Mouse (Mus musculus) kidney, postnatal 14 days (tissue): ENCODE data around the gene Lmf2.

Source experiments
- DNase-seq: peaks from one replicate; pipeline ENCODE4 v3.0.0; 2022; ENCODE audit warnings: mixed read lengths

Lmf2 gene

DNA sequence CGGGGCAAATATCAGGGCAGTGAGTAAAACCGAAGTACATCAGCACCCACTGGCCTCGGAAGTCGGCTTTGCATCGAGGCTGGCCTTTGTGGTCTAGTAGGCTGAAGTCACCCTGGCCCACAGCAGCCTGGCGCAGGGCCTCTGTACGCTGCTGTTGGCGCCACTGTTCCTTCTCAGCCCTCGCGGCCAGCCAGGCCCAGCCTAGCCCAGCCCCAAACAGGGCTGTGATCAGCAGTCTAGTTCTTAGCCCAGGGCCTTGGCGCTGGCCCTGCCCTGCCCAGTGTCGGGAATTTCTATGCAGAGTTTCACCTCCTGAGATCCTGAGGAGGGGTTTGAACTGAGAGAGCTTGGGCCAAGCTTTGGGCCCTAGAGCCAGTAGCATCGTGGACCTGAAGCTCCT is 16.6 kb upstream of the Lmf2 start:
- no peak for DNase-seq

DNA sequence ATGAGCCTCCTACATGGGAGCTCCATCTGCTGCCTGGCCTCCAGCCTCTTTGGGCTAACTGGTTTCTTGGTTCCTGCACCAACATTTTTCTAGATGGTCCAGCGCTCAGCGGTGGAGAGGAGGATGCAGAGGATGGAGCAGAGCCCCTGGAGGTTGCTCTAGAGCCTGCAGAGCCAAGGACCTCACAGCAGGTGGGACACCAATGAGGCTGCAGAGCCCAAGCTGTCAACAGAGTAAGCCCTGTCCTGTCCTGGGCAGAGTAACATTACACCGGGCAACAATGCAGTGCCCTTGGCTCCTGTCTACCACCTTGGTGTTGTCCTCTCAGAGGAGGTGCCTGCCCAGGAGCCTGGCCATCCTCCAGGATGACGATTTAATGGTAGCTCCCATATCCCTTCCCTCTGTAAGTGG is 9.7 kb upstream of the Lmf2 start:
- DNase-seq = no peak

DNA sequence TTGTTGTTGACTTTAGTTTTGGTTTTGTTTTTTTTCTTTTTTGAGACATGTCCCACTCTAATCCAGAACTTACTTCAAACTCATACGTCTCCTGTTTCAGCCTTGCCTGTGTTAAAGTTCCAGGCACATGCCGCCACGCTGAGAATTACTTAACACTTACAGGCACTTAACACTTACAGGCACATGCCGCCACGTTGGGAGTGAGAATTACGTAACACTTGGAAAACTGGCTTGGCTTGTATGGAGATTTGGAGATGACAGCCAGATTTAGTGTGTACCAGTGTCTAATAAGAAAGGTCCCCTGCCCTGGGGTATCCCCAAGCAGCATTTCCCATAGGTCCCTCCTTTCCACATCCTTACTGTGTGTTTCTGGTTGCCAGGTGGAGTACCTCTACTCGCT is 7.6 kb upstream of the Lmf2 start:
- DNase-seq = no peak

DNA sequence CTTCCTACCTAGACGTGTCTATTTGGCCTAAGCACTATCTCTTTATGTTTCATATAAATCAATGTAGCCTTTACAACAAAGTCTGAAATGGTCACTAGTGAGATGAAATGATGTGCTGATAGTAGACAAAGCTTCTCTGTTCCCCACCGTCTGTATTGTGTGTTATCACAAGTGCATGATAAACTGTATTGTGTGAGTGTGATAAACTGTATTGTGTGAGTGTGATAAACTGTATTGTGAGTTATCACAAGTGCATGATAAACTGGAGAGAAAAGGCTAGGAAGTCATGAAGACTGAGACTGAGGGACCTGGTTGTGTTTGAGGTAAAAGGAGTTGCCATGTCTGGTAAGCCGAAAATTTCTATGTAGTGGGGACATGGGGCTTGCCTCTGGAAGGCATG is 3.3 kb upstream of the Lmf2 start:
- no peak for DNase-seq

DNA sequence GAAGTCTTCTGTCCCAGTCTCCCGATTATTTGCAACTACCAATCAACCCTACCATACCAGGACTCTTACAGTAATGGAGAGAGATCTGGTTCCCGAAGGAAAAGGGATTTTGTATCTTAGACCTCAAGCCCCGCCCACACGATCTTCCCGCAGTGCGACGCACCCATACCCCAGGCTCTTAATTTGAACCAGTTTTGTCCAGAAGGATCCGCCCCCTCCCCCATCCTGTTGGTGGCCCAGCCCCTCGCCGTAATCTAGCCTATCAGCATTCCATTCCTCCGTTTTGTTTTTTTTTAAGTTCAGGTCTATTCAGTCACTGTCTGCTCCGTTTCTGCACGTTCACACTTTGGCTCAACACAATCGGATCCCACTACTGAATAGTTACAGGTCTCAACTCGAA is 913 bp upstream of the Lmf2 start:
- peak; percentile 89 for DNase-seq

DNA sequence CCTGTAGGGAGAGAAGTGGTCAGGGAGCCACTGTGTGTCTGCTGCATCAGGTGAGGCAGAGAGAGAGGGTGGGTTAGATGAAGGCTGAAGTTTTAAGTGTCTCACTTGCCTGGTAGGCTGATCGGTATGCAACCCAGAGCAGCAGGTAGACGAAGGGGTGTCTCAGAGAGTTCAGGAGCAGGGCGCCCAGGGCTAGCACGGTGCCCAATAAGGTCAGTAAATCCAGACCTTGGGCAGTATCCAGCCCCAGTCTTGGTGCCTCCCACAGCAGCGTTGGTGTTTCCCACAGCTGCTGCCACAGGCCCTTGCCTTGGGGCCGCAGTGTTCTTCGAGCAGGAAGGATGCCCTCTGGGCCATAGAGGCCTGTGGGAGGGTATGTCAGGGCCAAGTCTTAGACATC is 1.0 kb downstream of the Lmf2 start:
- DNase-seq = no peak

DNA sequence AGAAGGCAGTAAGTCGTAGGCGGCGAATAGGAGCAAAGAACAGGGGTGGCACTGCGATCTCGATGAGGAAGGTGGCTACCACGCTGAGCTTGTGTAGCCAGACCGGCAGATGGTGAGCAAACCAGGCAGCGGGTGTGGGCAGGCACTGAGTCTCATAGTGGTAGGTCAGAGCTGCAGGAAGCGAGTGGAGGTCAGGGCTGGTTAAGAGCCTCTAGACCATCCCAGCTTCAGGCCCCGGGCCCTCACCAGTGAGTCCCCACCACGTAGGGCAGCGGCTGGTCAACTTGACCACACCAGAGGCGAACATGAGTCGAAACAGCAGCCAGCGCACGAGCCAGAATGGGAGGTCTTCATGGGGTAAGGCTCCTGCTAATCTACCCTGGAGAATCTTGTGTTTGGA is 1.6 kb downstream of the Lmf2 start:
- no peak for DNase-seq

DNA sequence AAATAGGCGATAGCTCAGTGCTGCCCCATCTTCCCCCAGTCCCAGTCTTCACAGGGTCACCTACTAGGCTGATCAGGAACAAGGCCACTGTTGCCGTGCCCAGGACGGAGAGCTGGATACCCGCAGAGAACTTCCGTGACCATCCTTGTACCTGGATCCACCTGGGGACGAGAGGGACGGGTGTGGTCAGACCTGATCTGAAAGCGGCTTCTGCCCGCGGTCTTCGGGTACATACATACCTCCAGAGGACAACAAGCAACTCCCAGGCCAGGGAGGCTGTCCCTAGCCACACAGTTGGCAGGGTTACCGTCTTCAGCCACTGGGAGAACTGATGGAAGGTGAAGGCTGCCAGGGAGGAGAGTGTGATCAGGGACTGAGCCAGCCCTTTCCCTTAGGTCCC is 2.7 kb downstream of the Lmf2 start:
- DNase-seq = no peak

DNA sequence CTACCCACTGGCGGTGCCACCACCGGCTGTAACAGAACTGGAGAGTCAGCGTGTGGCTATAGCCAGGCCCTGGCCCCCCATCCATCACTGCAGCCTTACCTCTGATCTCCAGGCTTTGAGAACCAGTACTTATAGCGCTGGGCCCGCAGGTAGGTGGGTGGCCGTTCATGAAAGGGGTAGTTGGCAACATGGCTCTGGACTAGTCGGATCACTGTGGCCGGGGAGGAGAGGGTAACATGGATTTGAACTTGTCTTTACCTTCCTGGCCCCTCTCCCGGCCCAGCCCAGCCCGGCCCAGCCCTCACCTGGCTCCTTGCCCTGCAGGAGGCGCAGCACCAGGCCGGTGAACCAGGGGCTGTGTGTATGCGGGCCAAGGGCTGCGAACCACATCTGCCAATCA is 3.4 kb downstream of the Lmf2 start:
- DNase-seq = no peak

DNA sequence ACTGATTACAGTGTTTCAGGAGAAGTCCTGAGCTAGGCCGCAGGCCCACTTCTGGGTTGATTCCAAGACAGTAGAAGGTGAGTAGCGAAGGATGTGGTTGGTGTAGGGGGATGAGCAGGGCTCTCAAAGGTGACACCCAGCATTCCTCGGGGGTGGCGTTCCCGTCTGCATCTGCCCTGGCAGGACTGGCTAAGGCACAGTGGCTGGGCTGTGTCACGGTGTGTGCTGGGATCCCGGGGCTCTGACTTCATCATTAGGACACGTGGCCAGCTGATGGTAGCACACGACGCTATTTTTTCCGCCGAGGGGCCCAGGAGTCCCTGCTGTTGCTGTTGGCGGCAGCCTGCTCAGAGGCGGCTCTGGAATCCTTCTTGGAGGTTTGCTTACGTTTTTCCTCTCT is 4.2 kb downstream of the Lmf2 start:
- DNase-seq = no peak

DNA sequence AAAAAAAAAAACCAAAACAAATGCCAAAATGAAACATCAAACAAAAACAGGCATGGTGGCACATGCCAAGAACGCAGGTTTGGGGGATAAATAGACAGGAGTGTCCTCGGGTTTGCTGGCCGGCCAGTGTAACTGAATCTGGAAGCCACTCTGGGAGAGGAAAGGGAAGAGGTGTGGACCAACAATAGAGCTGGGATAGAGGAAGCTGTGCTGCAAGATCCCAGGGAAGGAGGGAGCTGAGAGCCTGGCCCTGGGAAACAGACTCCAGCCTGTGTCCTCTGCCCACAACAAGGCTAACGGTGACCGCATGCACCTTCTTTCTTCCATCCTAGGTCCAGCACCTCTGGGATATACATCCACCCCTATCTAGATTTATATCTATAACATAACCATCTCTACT is 5.0 kb downstream of the Lmf2 start:
- no peak for DNase-seq

DNA sequence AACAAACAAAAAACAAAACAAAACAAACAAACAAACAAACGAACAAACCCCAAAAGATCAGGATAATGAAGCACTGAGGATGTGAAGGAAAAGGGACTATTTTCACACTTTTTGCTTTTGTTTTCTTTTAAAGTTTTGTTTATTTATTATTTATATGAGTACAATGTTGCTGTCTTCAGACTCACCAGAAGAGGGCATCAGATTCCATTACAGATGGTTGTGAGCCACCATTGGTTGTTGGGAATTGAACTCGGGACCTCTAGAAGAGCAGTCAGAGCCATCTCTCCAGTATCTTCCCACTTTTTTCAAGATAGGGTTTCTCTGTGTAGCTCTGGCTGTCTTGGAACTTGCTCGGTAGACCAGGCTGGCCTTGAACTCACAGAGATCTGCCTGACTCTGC is 12.1 kb downstream of the Lmf2 start:
- DNase-seq = no peak

DNA sequence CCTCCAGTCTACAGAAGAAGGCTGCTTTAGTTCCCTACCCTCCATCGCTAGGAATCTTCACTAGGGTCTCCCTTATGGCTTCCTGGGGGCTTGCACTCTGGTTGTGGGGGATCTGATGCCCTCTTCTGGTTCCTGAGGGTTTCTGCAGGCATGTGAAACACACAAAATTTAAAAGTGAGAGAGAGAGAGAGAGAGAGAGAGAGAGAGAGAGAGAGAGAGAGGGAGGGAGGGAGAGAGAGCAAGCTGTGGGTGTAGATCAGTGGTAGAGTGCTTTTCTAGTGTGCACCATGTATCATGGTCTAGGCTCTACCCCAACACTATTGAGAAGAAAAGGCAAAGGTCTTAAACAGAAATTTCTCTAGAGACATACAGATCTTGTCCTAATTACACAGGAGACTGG is 13.8 kb downstream of the Lmf2 start:
- no peak for DNase-seq

DNA sequence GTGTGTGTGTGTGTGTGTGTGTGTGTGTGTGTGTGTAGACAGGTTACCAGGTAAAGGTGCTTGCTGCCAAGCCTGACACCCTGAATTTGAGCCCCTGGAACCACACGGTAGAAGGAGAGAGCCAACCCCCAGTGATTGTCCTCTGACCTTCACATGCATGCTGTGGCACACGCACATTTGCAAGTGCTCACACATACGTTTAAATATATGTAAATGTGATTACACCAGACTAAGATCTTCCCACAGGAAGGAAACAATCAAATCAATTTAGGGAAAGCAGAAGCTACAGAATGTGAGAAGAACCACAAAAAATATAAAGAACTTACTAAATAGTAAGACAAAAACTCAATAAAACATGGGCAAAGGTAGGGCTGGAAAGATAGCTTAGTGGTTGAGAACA is 15.3 kb downstream of the Lmf2 start:
- no peak for DNase-seq

DNA sequence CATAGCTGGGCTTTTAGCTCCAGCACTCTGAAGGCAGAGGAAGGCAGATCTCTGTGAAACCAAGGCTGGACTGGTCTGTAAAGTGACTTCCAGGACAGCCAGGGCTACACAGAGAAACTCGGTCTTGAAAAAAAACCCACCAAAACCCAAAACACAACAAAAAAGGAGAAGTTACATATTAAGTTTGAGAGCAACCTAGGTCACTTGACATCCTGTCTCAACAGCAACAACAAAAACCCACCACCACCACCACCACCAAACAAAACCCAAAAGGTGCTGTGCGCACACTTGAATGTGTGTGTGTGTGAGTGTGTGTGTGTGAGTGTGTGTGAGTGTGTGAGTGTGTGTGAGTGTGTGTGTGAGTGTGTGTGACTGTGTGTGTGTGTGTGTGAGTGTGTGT is 15.8 kb downstream of the Lmf2 start:
- DNase-seq = no peak

DNA sequence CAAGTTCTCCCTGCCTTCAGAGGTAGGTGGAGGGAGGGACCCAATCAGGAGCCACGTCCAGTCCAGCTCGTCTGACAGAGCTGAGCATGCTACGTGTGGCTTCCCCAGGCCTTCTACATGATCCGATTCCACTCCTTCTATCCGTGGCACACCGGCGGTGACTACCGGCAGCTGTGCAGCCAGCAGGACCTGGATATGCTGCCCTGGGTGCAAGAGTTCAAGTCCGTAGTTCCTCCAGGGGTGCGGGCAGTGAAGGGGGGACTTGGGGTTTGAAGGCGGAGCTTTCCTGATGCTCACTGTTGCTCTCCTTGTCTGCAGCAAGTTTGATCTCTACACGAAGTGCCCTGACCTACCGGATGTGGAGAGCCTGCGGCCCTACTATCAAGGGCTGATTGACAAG is 19.0 kb downstream of the Lmf2 start:
- no peak for DNase-seq

DNA sequence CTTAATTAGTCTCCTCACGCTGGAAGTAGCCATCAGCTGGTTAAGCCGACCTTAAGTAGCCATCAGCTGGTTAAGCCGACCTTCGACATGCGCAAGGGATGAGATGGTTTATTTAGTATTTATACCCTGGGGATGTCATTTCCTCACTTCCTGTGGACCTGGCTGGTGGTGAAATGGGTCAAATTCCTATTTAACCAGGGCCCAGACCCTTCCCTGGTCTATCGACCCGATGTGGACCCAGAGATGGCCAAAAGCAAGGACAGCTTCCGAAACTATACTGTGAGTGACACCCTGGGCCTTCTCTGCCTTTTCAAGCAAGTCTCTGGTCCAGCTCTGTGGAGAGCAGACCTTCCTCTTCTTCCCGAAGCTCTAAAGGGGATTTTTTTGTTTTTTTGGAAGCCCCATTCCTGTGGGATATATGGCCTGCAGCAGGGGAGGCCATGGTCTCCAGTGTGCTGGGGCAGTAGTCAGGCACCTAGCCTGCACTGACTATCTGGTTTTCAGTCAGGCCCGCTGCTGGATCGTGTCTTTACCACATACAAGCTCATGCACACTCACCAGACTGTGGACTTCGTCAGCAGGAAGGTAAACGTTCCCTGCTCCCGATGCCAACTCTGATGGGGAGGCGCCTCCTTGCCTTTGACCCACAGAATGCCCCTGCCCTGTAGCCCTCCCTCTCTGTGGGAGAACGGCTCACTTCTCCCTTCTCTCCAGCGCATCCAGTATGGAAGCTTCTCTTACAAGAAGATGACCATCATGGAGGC is 20.5 kb downstream of the Lmf2 start:
- DNase-seq = peak; percentile 28

DNA sequence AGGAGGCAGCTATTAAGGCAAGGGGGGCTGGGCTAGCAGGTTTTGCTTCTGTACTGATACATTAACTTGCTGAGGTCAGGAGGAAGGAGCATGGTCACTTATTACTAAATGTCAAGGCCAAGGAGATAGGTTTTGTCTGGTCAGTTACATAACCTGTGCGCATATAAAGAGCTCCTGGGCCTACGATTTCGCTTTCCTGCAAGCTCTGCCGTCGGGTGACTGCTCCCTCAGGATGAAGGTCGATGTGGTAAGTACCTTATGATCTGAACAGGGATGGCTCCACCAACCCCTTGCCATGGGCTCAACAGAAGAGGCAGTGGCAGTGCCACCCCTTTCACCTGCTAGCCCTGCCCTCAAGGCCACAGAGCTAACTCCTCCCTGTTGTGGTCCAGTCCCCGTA is 21.2 kb downstream of the Lmf2 start, which contains the start of gene Miox:
Gene Miox (plus strand): TSS at position 128 of the 400 bp plus-strand sequence.
- DNase-seq = peak; percentile 81

DNA sequence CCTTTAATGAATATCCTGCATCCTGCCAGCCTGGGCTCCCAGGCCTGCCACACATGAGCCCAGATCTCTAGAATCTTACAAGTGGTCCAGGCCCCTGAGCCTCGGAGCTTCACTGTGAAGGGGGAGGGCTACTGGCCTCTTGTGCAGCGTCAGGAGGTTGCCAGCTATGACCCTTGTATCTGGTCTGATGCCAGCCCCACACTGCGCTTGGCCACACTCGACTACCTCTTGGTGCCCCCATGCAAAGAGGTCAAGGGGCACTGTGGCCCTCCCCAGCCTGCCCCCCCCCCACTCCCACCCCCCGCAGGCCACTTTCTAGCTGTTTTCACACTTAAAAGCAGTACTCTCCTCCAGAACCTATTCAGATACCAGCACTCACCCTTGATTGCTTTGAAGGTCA is 29.0 kb downstream of the Lmf2 start:
- DNase-seq = peak; percentile 83

DNA sequence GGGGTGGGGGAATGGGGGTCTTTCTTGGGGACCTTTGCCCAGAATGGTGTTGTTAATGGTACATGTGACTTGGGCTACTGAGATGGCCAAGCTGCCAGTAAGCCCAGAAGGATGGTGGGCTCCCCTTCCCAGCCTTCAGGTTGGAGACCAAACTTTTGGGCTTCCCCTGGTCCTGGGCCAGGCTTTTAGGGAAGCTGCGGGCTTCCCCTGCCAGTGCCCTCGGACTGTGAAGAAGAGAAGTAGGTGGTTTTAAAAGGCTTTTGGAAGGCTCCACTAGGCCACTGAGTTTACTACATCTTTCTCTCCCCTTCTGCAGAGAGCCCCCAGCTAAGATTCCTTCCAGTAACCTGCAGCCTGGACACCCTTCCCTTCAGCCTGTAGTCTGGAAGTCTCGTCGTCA is 31.8 kb downstream of the Lmf2 start:
- DNase-seq = no peak

DNA sequence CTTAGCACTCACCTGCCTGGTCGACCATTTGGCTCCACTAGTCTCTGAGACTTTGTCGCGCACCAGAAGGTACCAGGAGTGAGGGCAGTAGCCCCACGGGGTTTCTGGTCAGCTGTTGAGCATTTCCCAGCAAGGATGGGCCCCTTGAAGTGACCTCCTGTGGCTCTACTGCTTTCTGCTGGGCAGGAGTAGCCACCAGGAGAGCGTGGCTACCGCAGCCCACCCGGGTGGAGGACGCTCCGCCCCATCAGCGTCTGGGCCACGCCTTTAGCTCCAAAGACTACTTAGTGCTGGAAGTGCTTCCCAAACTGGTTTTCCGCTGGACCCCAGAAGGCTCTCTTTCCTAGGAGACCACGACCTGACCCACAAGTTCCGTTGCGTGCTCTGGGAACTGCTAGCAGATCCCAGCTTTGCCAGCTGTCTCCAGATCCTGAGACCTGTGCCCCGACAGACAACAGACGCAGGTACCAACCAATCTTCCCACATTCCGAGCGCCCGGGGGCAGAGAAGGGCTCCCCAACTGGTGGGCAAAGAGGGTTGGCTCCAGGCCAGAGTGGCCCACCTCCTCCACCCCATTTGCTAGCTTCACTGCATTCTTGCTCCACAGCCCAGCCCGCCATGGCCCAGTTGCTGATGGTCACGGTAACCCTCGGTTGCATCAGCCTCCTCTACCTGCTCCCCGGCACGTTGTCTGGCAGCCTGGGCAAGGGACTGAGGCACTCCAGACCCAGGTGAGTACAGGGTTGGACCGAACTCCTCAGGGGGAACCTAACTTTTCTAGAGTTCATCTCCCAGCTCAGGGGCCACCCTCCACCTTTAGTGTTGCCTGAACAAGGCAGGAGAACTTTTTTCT is 32.6 kb downstream of the Lmf2 start, which contains the start of gene Adm2:
Gene Adm2 (plus strand): TSS at position 51 of the 853 bp plus-strand sequence.
- no peak for DNase-seq

DNA sequence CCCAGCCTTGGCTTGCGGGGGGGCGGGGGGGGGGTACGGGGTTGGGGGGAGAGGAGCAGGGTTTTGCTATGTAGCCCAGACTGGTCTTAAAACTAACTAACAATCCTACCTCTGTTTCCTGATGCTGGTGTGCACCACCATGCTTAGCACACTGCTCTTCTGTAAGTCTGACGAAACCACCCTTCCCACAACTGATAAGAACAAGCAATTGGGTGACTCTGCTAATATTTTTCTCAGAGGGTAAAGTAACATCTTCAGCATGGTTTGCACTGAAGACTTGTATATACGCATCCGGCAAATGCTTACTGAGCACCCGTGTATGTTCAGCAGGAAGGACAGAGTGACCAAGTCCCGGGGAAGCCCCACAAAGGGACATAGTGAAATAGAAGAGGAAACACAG is 34.2 kb downstream of the Lmf2 start:
- DNase-seq = no peak

DNA sequence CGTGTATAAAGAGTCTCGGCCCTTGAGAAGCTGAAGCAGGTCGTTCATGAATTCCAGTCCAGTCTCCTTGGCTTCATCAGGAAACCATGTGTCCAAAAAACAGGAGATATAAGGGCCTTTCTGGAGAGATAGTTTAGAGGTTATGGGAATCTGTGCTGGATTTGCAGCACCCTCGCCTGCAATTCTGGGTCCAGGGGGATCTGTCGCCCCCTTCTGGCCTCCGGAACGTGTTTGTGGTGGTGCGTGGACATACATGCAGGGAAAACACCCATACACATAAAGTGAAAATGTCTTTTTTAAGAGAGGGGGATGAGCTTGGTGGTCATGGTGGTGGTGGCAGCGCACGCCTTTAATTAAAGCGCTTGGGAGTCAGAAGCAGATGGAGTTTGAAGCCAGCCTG is 39.3 kb downstream of the Lmf2 start:
- DNase-seq = no peak

DNA sequence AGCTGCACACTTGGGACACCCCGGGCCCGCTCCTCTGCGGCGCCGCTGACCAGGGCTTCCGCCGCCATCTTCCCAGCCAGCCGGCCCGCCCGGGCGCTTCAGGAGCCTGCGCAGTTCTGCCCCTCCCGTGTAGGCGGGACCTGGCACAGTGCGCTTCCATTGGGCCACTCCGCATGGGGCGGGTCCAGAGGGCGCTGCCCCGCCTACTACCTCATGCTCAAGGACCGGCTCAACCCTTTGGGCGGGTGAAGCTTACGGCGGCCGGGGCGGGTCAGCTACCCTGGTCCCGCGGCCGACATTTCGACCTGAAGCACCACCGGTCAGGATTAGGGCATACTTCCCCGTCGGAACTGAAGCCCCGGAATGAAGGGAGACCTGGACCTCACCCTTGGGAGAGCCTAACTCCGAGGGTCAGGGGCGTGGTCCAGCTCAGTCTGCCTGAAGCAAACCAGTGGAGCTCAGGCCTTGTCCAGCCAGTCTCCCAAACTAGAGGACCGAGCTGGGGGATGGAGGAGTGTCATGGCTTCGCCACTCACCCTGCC is 40.2 kb downstream of the Lmf2 start, which contains the start of gene Sbf1:
Gene Sbf1 (minus strand): TSS at position 122 of the 542 bp plus-strand sequence.
- DNase-seq = peak; percentile 99
